Mouse (Mus musculus) MEL (cell line): ENCODE results near the gene 1700020N01Rik. TPM values are rescaled to one million over a fixed set of nuclear protein-coding genes. Genes with fewer than 3 reads are reported as not detected.

ENCODE experiments used
- DNase-seq: peaks from one replicate; pipeline ENCODE4 v3.0.0; 2011; ENCODE audit warnings: low read depth, low spot score
- H3K27ac ChIP-seq: 2 replicates; pipeline ENCODE4 v1.5.1; 2012; ENCODE audit warnings: low read depth, mild to moderate bottlenecking, control low read depth, low read length, moderate library complexity; ENCODE audit not compliant: control insufficient read depth
- H3K27me3 ChIP-seq, 2 experiments: fragments of 150-350 bp in 1 of 2; sonication (generic) in 1 of 2; 2 replicates each; pipeline ENCODE4 v1.6.1; 2012; ENCODE audit warnings: low read length in 2 of 2, mild to moderate bottlenecking in 2 of 2, improper control_type of control experiment in 1 of 2, moderate library complexity in 1 of 2; ENCODE audit not compliant: insufficient read depth in 2 of 2, control insufficient read depth in 1 of 2
- H3K36me3 ChIP-seq, 2 experiments: 2 replicates each; pipeline ENCODE4 v1.6.1; 2012 to 2014; ENCODE audit warnings: low read length in 2 of 2, improper control_type of control experiment in 1 of 2, inconsistent platforms in 1 of 2, mild to moderate bottlenecking in 1 of 2; ENCODE audit not compliant: insufficient read depth in 2 of 2, control insufficient read depth in 1 of 2
- H3K4me1 ChIP-seq, 2 experiments: fragments of 150-350 bp in 1 of 2; sonication (generic) in 1 of 2; 2 replicates each; pipeline ENCODE4 v1.6.1; 2012; ENCODE audit warnings: low read length in 2 of 2, improper control_type of control experiment in 1 of 2, mild to moderate bottlenecking in 1 of 2; ENCODE audit not compliant: insufficient read depth in 2 of 2, control insufficient read depth in 1 of 2
- H3K4me3 ChIP-seq, 2 experiments: fragments of 150-350 bp in 1 of 2; sonication (generic) in 1 of 2; 2 replicates each; pipeline ENCODE4 v1.5.1; 2012; ENCODE audit warnings: low read depth in 2 of 2, low read length in 2 of 2, mild to moderate bottlenecking in 2 of 2, moderate library complexity in 2 of 2, control low read depth in 1 of 2, improper control_type of control experiment in 1 of 2; ENCODE audit not compliant: control insufficient read depth in 1 of 2, insufficient read depth in 1 of 2
- H3K79me2 ChIP-seq: 2 replicates; pipeline ENCODE4 v1.6.1; 2012; ENCODE audit warnings: mild to moderate bottlenecking, low read length, moderate library complexity; ENCODE audit not compliant: control insufficient read depth, poor library complexity, insufficient read depth
- H3K9ac ChIP-seq: 2 replicates; pipeline ENCODE4 v1.6.1; 2012; ENCODE audit warnings: low read depth, mild to moderate bottlenecking, control low read depth, low read length, moderate library complexity; ENCODE audit not compliant: control insufficient read depth, poor library complexity, severe bottlenecking
- H3K9me3 ChIP-seq: fragments of 150-350 bp; sonication (generic); replicated peaks from 2 replicates; pipeline ENCODE4 v1.6.1; 2012; ENCODE audit warnings: mild to moderate bottlenecking, low read length, improper control_type of control experiment, moderate library complexity; ENCODE audit not compliant: insufficient read depth
- CHD1 ChIP-seq: IDR thresholded peaks from 2 replicates; pipeline ENCODE4 v1.6.1; 2012; ENCODE audit warnings: low read depth, mild to moderate bottlenecking, inconsistent platforms, low read length, improper control_type of control experiment
- CHD2 ChIP-seq: IDR thresholded peaks from 2 replicates; pipeline ENCODE4 v1.6.1; 2011; ENCODE audit warnings: low read length, improper control_type of control experiment
- CTCF ChIP-seq, 3 experiments: IDR thresholded peaks in 2 of 3; conservative IDR thresholded peaks in 1 of 3; 2 replicates each; pipeline ENCODE4 v1.5.1; 2011 to 2012; ENCODE audit warnings: low read length in 3 of 3, low read depth in 2 of 3, mild to moderate bottlenecking in 2 of 3, improper control_type of control experiment in 1 of 3, inconsistent platforms in 1 of 3, mixed read lengths in 1 of 3, moderate library complexity in 1 of 3; ENCODE audit not compliant: control insufficient read depth in 1 of 3, insufficient read depth in 1 of 3, poor library complexity in 1 of 3, severe bottlenecking in 1 of 3
- E2F4 ChIP-seq: IDR thresholded peaks from 2 replicates; pipeline ENCODE4 v1.6.1; 2011; ENCODE audit warnings: low read depth, low read length, improper control_type of control experiment, borderline replicate concordance
- ELF1 ChIP-seq: IDR thresholded peaks from 2 replicates; pipeline ENCODE4 v1.6.1; 2014; ENCODE audit warnings: low read depth, mild to moderate bottlenecking, inconsistent platforms, low read length, improper control_type of control experiment, moderate library complexity
- EP300 ChIP-seq, 2 experiments: IDR thresholded peaks; 2 replicates each; pipeline ENCODE4 v1.6.1; 2011; ENCODE audit warnings: improper control_type of control experiment in 2 of 2, low read length in 2 of 2, low read depth in 1 of 2, mild to moderate bottlenecking in 1 of 2
- ETS1 ChIP-seq: IDR thresholded peaks from 2 replicates; pipeline ENCODE4 v1.6.1; 2012; ENCODE audit warnings: low read depth, mild to moderate bottlenecking, inconsistent platforms, low read length, improper control_type of control experiment, moderate library complexity
- GATA1 ChIP-seq: IDR thresholded peaks from 2 replicates; pipeline ENCODE4 v1.6.1; 2011; ENCODE audit warnings: low read depth, low read length, improper control_type of control experiment
- HCFC1 ChIP-seq: IDR thresholded peaks from 2 replicates; pipeline ENCODE4 v1.6.1; 2012; ENCODE audit warnings: low read depth, mild to moderate bottlenecking, inconsistent platforms, low read length, improper control_type of control experiment, moderate library complexity
- JUND ChIP-seq: IDR thresholded peaks from 2 replicates; pipeline ENCODE4 v1.6.1; 2011; ENCODE audit warnings: low read depth, mild to moderate bottlenecking, improper control_type of control experiment, low read length
- KAT2A ChIP-seq: conservative IDR thresholded peaks from 2 replicates; pipeline ENCODE4 v1.6.1; 2012; ENCODE audit warnings: low read depth, low read length, improper control_type of control experiment, inconsistent platforms
- MAZ ChIP-seq: IDR thresholded peaks from 2 replicates; pipeline ENCODE4 v1.6.1; 2012; ENCODE audit warnings: low read depth, mild to moderate bottlenecking, inconsistent platforms, low read length, improper control_type of control experiment
- MEF2A ChIP-seq: IDR thresholded peaks from 2 replicates; pipeline ENCODE4 v1.6.1; 2014; ENCODE audit warnings: low read depth, mild to moderate bottlenecking, inconsistent platforms, low read length, improper control_type of control experiment; ENCODE audit not compliant: poor library complexity, insufficient replicate concordance, severe bottlenecking; ENCODE audit errors: extremely low read depth
- MXI1 ChIP-seq: IDR thresholded peaks from 2 replicates; pipeline ENCODE4 v1.6.1; 2011; ENCODE audit warnings: mild to moderate bottlenecking, low read depth, low read length, improper control_type of control experiment
- MYB ChIP-seq: IDR thresholded peaks from 2 replicates; pipeline ENCODE4 v1.6.1; 2011; ENCODE audit warnings: mild to moderate bottlenecking, low read depth, low read length, improper control_type of control experiment
- MYC ChIP-seq: IDR thresholded peaks from 2 replicates; pipeline ENCODE4 v1.6.1; 2011; ENCODE audit warnings: low read depth, mild to moderate bottlenecking, low read length, improper control_type of control experiment, moderate library complexity
- NELFE ChIP-seq: IDR thresholded peaks from 2 replicates; pipeline ENCODE4 v1.6.1; 2011; ENCODE audit warnings: low read depth, low read length, improper control_type of control experiment
- NRF1 ChIP-seq: IDR thresholded peaks from 2 replicates; pipeline ENCODE4 v1.6.1; 2014; ENCODE audit warnings: low read depth, mild to moderate bottlenecking, inconsistent platforms, low read length, improper control_type of control experiment, moderate library complexity; ENCODE audit not compliant: poor library complexity, insufficient read depth, severe bottlenecking
- POLR2AphosphoS5 ChIP-seq: IDR thresholded peaks from 2 replicates; pipeline ENCODE4 v1.6.1; 2012; ENCODE audit warnings: low read depth, borderline replicate concordance, mild to moderate bottlenecking, inconsistent platforms, low read length, moderate library complexity, mixed read lengths
- SIN3A ChIP-seq: IDR thresholded peaks from 2 replicates; pipeline ENCODE4 v1.6.1; 2012; ENCODE audit warnings: low read length, improper control_type of control experiment, inconsistent platforms
- SMC3 ChIP-seq: IDR thresholded peaks from 2 replicates; pipeline ENCODE4 v1.6.1; 2011; ENCODE audit warnings: low read depth, low read length, improper control_type of control experiment
- TBP ChIP-seq: IDR thresholded peaks from 2 replicates; pipeline ENCODE4 v1.8.0; 2011; ENCODE audit warnings: low read depth, low read length, improper control_type of control experiment
- UBTF ChIP-seq: IDR thresholded peaks from 2 replicates; pipeline ENCODE4 v1.6.1; 2012; ENCODE audit warnings: low read depth, mild to moderate bottlenecking, inconsistent platforms, low read length, improper control_type of control experiment, moderate library complexity, borderline replicate concordance; ENCODE audit not compliant: insufficient read depth
- USF2 ChIP-seq, 2 experiments: IDR thresholded peaks; 2 replicates each; pipeline ENCODE4 v1.6.1; 2011 to 2012; ENCODE audit warnings: improper control_type of control experiment in 2 of 2, low read length in 2 of 2, borderline replicate concordance in 1 of 2, inconsistent platforms in 1 of 2, low read depth in 1 of 2, mild to moderate bottlenecking in 1 of 2; ENCODE audit not compliant: insufficient read depth in 1 of 2
- ZKSCAN1 ChIP-seq: IDR thresholded peaks from 2 replicates; pipeline ENCODE4 v1.6.1; 2012; ENCODE audit warnings: low read depth, mild to moderate bottlenecking, inconsistent platforms, low read length, improper control_type of control experiment, moderate library complexity
- ZMIZ1 ChIP-seq: IDR thresholded peaks from 2 replicates; pipeline ENCODE4 v1.6.1; 2012; ENCODE audit warnings: low read depth, mild to moderate bottlenecking, inconsistent platforms, low read length, improper control_type of control experiment, moderate library complexity
- ZNF384 ChIP-seq: IDR thresholded peaks from 2 replicates; pipeline ENCODE4 v1.6.1; 2012; ENCODE audit warnings: low read depth, mild to moderate bottlenecking, inconsistent platforms, low read length, improper control_type of control experiment
- polyA plus RNA-seq, 2 experiments: library from polyadenylated mRNA; stranded (reverse) in 1 of 2; unstranded in 1 of 2; fragments of >175 nt in 1 of 2; fragments of >200 nt in 1 of 2; gene quantifications; 2 replicates each; pipeline versions ENCODE4 v1.2.1 to v1.2.4; 2012; ENCODE audit warnings: low replicate concordance in 2 of 2, low read depth in 1 of 2; ENCODE audit not compliant: insufficient read length in 2 of 2, insufficient read depth in 1 of 2, missing spikeins in 1 of 2
- total RNA-seq: library from RNA; depleted of rRNA; stranded (reverse); fragments of 300-350 nt; gene quantifications from 2 replicates; pipeline ENCODE4 v1.2.3, GENCODE M21; 2012

1700020N01Rik gene
- total and polyA plus RNA-seq, 3 experiments: 0.60 TPM; not detected in 2

DNA sequence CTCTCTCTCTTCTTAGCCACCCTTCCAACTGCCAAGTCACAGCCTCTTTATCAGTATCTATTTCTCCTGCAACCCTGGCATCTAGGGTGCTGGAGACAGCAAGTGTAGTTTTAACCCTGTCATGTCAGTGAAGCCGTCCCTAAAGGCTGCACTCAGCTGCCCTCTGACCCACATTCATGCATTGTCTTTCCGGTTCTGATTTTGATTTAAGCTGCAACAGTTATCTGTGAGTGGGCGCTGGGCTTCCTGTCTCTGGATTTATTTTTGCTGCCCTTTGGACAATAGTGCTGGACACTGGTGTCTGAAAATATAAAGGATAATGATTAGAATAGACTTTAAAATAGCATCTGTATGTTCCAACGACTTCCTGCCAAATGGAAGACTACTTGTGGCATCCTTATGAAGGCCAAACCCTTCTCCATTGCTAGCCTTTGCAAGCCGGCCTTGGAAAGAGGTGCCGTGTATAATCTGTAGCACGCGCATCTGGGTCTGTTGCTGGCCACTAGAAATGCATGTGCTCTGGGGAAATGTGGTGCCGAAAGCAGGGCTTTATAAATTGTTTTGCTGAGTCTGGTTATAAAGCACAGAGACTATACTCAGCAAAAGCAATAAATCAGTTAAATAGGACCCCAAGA is 44.0 kb upstream of the 1700020N01Rik start:
- H3K79me2 ChIP-seq: no peaks in the 10 kb centered on the region
- TF ChIP-seq NRF1: no peak
- no peak for TF ChIP-seq EP300 (IDR thresholded peaks at IDR 0.05; ENCODE audit: low read depth in 1 of 2, low read length in 2 of 2)
- TF ChIP-seq SMC3: no peak
- TF ChIP-seq JUND: no peak
- TF ChIP-seq HCFC1: no peak
- TF ChIP-seq NELFE: no peak
- no peak for TF ChIP-seq CHD2
- no peak for TF ChIP-seq UBTF
- no peak for TF ChIP-seq MXI1
- no peak for TF ChIP-seq ZKSCAN1
- no peak for TF ChIP-seq CHD1
- TF ChIP-seq ZNF384: no peak
- no peak for TF ChIP-seq ETS1
- TF ChIP-seq KAT2A: no peak
- TF ChIP-seq MEF2A: no peak
- TF ChIP-seq E2F4: no peak
- no peak for TF ChIP-seq ZMIZ1
- TF ChIP-seq, all 39 proteins: peak for 0
- H3K27ac ChIP-seq: no peak overlapping the region
- no peaks in the 10 kb centered on the region for H3K9me3 ChIP-seq
- H3K27me3 ChIP-seq: peaks cover 0 to 3% of the 10 kb centered on the region in 2 experiments; a peak in 2 of 4 replicates
- H3K4me3 ChIP-seq: no peak overlapping the region
- DNase-seq: no peak
- no peaks in the 10 kb centered on the region for H3K4me1 ChIP-seq
- no peak overlapping the region for H3K9ac ChIP-seq
- 0 out of 4 replicates have a peak, but pooled peaks cover 0 to 2% of the 10 kb centered on the region in 2 experiments for H3K36me3 ChIP-seq

GRCm38 (mm10) chr10:21552967-21553682 is 39.8 kb upstream of the 1700020N01Rik start:
- H3K9me3 ChIP-seq: no peaks in the 10 kb centered on the region
- H3K9ac ChIP-seq: no peak overlapping the region
- H3K4me3 ChIP-seq: no peak overlapping the region
- no peak for TF ChIP-seq POLR2AphosphoS5
- no peak for TF ChIP-seq MAZ
- no peak for TF ChIP-seq ELF1
- TF ChIP-seq GATA1: no peak
- TF ChIP-seq MYB: no peak
- TF ChIP-seq TBP: no peak
- TF ChIP-seq UBTF: no peak
- TF ChIP-seq CTCF (IDR thresholded peaks at IDR 0.05 in 2 of 3, conservative IDR thresholded peaks at IDR 0.05 in 1 of 3; ENCODE audit: control insufficient read depth in 1 of 3, insufficient read depth in 1 of 3, low read depth in 2 of 3, low read length in 3 of 3, poor library complexity in 1 of 3, severe bottlenecking in 1 of 3): no peak
- TF ChIP-seq USF2 (IDR thresholded peaks at IDR 0.05; ENCODE audit: borderline replicate concordance in 1 of 2, insufficient read depth in 1 of 2, low read depth in 1 of 2, low read length in 2 of 2): no peak
- TF ChIP-seq ETS1: no peak
- no peak for TF ChIP-seq MYC
- TF ChIP-seq ZMIZ1: no peak
- TF ChIP-seq SIN3A: no peak
- TF ChIP-seq, all 39 proteins: peak for 0
- DNase-seq: no peak
- no peaks in the 10 kb centered on the region for H3K79me2 ChIP-seq
- peaks cover 2% of the 10 kb centered on the region in 2 experiments; a peak in 2 of 4 replicates for H3K27me3 ChIP-seq
- no peaks in the 10 kb centered on the region for H3K4me1 ChIP-seq
- no peak overlapping the region for H3K27ac ChIP-seq
- H3K36me3 ChIP-seq: 0 out of 4 replicates have a peak, but pooled peaks cover 0 to 2% of the 10 kb centered on the region in 2 experiments
